ENCODE assay signal across 31 mouse cellular contexts in the genomic region with DNA sequence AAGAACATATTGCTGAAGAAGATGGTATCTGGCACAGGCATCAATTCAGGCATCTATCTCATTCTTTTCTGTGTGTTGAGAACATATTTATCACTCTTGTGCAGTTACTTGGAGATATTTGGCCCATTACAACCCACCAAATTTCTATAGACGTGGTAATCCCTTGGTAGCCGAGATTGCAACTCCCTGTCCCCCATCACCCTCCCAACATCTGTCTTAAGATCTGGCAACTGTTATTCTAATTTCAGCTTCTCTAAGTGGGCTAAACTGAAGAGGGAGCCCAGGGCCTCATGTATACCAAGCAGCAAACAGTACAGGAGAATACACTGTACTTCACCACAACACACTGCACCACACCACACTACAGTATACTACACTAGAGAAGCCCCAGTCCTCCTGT. TPM values are rescaled to one million over a fixed set of nuclear protein-coding genes. Genes with fewer than 3 reads are reported as not detected.
"Had no signal": no experiment of that assay in that cellular context is flagged by ENCODE, and none has a peak within 500 bp of the region (broad histone marks: within the 10 kb centered on the region; RNA-seq: fewer than 3 reads in every experiment).

No protein-coding gene starts in this region.

RNA-seq across cellular contexts. Expression of gene Gm8247, which starts 8.8 kb away (rescaled TPM):
- total RNA-seq: gastrocnemius, postnatal 10 days; gastrocnemius, postnatal 25 days; gastrocnemius, postnatal 4 days; granulocyte monocyte progenitor cell, adult 5-6 weeks; heart, adult 2 months; heart, postnatal 14 days; heart, postnatal 4 days; layer of hippocampus, adult 2 months; layer of hippocampus, postnatal 10 days; layer of hippocampus, postnatal 25 days; left cerebral cortex, adult 2 months; left cerebral cortex, postnatal 14 days; left cerebral cortex, postnatal 36 days had no signal
- polyA plus RNA-seq: forebrain, embryonic 16.5 days; heart, adult 2 months; heart, embryonic 11.5 days; heart, embryonic 13.5 days; heart, embryonic 15.5 days; heart, postnatal 0 days; hindbrain, embryonic 10.5 days; inflammation-experienced regulatory T-cells, adult 6 months; intestine, embryonic 15.5 days; intestine, postnatal 0 days; kidney, embryonic 14.5 days; kidney, embryonic 16.5 days; limb, embryonic 10.5 days; limb, embryonic 12.5 days; limb, embryonic 14.5 days; liver, embryonic 11.5 days had no signal

RNA-seq across cellular contexts. Expression of gene Gm5624, which starts 36.0 kb away (rescaled TPM):
- total RNA-seq: gastrocnemius, postnatal 10 days; gastrocnemius, postnatal 25 days; gastrocnemius, postnatal 4 days; granulocyte monocyte progenitor cell, adult 5-6 weeks; heart, adult 2 months; heart, postnatal 14 days; heart, postnatal 4 days; layer of hippocampus, adult 2 months; layer of hippocampus, postnatal 10 days; layer of hippocampus, postnatal 25 days; left cerebral cortex, adult 2 months; left cerebral cortex, postnatal 14 days; left cerebral cortex, postnatal 36 days had no signal
- polyA plus RNA-seq: forebrain, embryonic 16.5 days; heart, adult 2 months; heart, embryonic 11.5 days; heart, embryonic 13.5 days; heart, embryonic 15.5 days; heart, postnatal 0 days; hindbrain, embryonic 10.5 days; hindbrain, embryonic 12.5 days; hindbrain, embryonic 14.5 days; hindbrain, embryonic 16.5 days; inflammation-experienced regulatory T-cells, adult 6 months; intestine, embryonic 15.5 days; intestine, postnatal 0 days; kidney, embryonic 14.5 days; kidney, embryonic 16.5 days; limb, embryonic 10.5 days; limb, embryonic 12.5 days; limb, embryonic 14.5 days; liver, embryonic 11.5 days had no signal
